Mouse (Mus musculus) frontal cortex, adult 2 months (tissue): Measurements from ENCODE around the gene Tas1r1. TPM values are rescaled to one million over a fixed set of nuclear protein-coding genes. Genes with fewer than 3 reads are reported as not detected.

Source experiments
- DNase-seq, 2 experiments: peaks; one replicate each; pipeline ENCODE4 v3.0.0; 2022; ENCODE audit warnings: low spot score in 1 of 2; ENCODE audit errors: extremely low spot score in 1 of 2
- polyA plus RNA-seq: library from polyadenylated mRNA; depleted of rRNA; stranded (reverse); fragments of >200 nt; gene quantifications from 2 replicates; pipeline ENCODE4 v1.2.3, GENCODE M21; 2012

Gene Tas1r1
- polyA plus RNA-seq, 1 experiment: 0.20 TPM

DNA sequence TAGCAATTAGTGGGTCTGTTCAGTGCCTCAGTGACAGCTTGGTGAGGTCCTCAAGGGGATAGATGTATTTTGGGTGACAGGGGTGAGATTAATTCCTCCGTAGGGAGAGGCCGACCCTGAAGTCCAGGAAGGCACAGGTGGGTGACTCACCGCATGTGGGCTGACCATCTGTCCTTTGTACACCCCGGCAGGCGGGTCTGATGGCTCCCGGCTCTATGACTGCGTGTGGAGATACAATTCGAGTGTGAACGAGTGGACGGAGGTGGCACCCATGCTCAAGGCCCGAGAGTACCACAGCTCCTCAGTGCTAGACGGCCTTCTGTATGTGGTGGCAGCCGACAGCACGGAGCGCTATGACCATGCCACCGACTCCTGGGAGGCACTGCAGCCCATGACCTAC is 26.3 kb downstream of the Tas1r1 start:
- no peak for DNase-seq

GRCm38 (mm10) chr4:152011171-152011760 is 27.1 kb downstream of the Tas1r1 start:
- DNase-seq: no peak

- DNase-seq: no peak
Observed at GRCm38 (mm10) chr4:152010707-152011134, 27.6 kb downstream of the Tas1r1 start.

- peak in 1 of 2 experiments; percentile 57 for DNase-seq
Observed at GRCm38 (mm10) chr4:152010091-152010706, 28.2 kb downstream of the Tas1r1 start.

DNA sequence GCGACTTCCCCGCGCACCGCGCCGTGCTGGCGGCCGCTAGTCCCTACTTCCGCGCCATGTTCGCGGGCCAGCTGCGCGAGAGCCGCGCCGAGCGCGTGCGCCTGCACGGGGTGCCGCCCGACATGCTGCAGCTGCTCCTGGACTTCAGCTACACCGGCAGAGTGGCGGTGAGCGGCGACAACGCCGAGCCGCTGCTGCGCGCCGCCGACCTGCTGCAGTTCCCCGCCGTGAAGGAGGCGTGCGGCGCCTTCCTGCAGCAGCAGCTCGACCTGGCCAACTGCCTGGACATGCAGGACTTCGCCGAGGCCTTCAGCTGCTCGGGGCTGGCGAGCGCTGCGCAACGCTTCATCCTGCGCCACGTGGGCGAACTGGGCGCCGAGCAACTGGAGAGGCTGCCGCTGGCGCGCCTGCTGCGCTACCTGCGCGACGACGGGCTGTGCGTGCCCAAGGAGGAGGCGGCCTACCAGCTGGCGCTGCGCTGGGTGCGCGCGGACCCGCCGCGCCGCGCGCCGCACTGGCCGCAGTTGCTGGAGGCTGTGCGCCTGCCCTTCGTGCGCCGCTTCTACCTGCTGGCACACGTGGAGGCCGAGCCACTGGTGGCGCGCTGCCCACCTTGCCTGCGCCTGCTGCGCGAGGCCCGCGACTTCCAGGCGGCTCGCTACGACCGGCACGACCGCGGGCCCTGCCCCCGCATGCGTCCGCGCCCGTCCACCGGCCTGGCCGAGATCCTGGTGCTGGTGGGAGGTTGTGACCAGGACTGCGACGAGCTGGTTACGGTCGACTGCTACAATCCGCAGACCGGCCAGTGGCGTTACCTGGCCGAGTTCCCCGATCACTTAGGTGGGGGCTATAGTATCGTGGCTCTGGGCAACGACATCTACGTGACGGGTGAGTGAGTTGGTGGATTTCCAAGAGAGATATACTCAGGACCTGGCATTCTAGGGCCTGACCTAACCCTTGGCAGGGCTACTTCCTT is 29.0 kb downstream of the Tas1r1 start:
- DNase-seq: peak in 1 of 2 experiments; percentile 78

GRCm38 (mm10) chr4:152008622-152009075 is 29.7 kb downstream of the Tas1r1 start, which contains the start of gene Klhl21:
Klhl21 (plus strand) TSS chr4:152008803.
- peak; percentile 88 to 95 for DNase-seq

- no peak for DNase-seq
Observed at GRCm38 (mm10) chr4:152008148-152008500, 30.2 kb downstream of the Tas1r1 start.

DNA sequence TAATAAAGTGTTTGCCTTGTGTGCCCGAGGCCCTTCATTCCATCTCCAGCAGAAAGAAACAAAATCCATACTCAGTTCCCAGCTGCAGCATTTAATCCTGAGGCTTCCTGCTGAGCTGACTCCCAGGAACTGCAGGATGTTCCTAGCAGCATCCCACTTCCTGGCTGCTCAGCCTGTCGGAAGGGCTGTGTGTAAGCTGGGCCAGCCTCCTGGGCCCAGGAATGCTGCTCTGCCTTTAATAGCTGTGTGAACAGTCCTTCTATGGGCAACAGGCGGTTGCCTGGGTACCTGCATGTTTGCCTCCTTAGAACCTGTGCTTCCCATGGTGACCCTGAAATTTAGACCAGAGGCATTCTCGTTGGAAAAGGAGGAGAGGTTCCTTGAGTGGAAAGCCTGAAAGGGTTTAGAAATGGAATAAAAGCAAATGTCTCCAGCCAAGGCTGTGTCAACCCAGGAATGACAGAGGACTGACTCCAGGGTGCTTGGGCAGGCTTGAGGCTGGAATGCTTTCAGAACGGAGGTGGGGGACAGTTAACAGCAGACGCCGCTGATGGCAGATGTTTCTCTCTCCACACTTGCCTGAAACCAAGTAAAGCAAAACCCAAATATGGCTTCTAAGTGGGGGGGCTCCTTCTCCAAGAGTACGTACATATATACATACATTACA is 30.8 kb downstream of the Tas1r1 start:
- DNase-seq: no peak

DNA sequence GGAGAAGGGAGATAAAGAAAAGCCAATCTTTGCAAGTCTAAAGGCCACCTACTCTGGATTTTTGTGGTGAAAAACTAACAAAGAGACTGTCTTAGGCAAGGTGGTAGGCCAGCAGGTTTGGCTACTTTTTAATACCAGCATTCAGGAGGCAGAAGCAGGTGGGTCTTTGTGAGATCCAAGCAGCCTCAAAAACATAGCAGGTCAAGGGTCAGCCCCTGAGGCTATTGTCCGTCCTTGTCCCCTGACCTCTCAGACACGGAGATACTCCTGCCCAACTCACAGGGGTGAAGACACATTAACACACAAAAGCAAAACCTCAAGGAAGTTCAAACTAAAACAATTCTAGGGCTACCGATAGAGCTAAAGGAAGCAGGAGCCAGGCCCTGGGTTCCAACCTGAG is 31.6 kb downstream of the Tas1r1 start:
- no peak for DNase-seq

- DNase-seq: no peak
Observed at GRCm38 (mm10) chr4:152006137-152006536, 32.2 kb downstream of the Tas1r1 start.

GRCm38 (mm10) chr4:152002063-152002462 is 36.3 kb downstream of the Tas1r1 start:
- DNase-seq: no peak

DNA sequence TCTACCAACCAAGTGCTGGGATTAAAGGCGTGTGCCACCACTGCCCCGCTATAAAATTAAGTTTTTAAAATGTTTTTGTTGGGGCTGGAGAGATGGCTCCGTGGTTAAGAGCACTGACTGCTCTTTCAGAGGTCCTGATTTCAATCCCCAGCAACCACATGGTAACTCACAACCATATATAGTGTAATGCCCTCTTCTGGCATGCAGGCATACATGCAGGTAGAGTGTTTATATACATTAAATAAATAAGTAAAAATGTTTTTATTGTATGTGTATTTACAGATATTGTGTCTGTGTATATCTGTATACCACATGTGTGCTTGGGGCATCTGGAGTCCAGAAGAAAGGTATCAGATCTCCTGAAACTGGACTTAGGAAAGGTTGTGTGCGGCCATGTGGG is 37.0 kb downstream of the Tas1r1 start:
- no peak for DNase-seq

GRCm38 (mm10) chr4:152000906-152001305 is 37.5 kb downstream of the Tas1r1 start:
- peak in 1 of 2 experiments; percentile 62 for DNase-seq

GRCm38 (mm10) chr4:151999481-151999880 is 38.9 kb downstream of the Tas1r1 start:
- no peak for DNase-seq

- no peak for DNase-seq
Observed at GRCm38 (mm10) chr4:151997701-151998100, 40.7 kb downstream of the Tas1r1 start.

- DNase-seq: no peak
Observed at GRCm38 (mm10) chr4:151996951-151997222, 41.5 kb downstream of the Tas1r1 start.

DNA sequence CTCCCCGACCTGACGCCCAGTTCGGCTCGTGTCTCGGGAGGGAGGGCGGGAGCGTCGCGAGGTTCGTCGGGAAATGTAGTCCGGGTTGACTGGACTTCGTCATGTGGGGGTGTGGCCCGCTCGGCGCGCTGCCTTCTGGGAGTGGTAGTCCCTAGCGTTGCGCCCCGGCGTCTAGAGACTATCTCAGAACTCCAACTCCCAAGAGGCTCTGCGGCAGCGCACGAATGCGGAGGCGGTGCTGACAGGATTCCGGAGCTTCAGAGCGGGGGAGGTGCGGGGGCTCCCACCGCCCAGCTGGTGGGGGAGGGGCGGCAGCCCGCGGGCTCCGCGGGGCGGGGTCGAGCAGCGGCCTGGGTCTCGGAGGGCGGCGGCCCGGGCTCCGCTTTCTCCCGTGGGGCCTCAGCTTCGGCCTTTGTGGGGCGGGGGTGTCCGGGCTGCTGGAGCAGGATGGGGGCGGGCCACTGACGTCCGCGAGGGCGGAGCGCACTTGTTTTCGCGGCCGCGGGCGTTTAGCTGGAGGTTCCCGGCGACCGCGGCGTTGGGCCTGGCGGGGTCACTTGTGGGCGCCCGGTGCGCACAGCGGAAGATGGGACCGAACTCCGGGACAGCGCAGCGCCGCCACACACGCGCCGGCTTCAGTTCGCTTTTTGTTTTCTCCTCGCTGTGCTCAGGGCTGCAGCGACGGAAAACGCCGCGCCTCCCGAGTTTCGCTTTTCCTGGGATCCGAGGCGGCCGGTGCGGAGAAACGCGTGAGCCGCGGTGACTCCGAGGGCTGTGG is 42.0 kb downstream of the Tas1r1 start, which contains the start of gene Phf13:
Gene Phf13 (minus strand): TSS at position 86 of the 778 bp plus-strand sequence.
- peak; percentile 98 to 99 for DNase-seq

DNA sequence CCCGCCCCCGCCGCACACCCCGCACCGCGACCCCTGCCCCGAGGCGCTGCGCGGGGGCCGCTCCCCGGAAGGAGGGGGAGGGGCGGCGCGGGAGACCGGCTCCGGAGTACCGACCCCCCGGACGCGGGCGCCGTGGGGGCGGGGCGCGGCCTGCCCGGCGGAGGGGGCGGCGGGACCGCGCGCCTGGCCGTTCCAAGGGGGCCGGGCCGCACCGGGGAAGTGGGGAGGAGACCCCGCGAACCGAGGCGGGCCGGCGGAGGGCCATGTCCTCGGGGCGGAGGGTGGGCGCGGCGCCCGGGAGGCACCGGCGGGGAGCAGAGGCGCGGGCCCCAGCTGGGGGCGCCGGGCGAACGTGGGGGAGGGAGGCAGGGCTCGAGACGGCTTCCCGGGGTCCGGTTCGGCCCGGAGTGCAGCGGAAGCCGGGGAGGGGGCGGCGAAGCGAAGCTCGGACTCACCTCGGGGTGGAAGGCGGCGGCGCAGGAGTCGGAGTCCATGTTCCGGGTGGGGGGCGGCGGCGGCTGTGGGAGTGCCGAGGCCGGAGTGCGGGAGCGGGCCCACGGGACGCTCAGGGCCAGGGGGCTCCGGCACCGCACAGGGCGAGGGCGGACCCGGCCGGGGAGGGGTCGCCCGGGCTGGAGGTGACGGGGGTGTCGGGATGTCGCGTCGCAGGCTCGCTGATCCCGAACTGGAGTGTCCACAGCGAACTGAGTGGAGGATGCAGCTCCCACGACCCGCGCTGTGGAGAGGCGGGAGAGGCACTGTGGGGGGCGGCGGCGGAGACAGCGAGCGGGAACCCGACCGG is 42.8 kb downstream of the Tas1r1 start:
- no peak for DNase-seq
